In the genomic region with DNA sequence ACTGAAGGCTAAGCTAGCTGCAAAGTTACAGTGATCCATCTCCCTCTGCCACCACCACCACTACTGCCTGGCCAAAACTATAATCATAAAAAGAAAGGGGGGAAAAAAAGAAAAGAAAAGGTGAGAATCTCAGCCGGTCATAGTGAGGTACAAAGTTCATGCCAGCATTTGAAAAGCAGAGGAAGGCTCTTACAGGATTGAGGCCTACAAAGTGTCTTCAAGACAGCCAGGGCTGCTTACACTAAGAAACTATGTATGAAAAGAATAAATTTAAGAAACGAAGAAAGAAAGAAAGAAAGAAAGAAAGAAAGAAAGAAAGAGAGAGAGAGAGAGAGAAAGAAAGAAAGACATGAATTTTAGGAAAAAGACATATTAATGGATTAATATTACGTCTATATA, we compare ENCODE assay signal across 8 mouse cellular contexts.
DNase-seq lines count a peak whose midpoint lies in the region; ATAC-seq lines count a peak whose summit lies in the region.
"Not testable (repeated sequence)": the region's sequence is repeated elsewhere in the genome, so short reads cannot be mapped to it uniquely, and the experiment has no call there.

No protein-coding gene starts in this region.

- intact Hi-C loops in left cerebral cortex, postnatal 14 days (cut with DNase I), result not testable (repeated sequence)

- H3K9ac ChIP-seq in embryonic facial prominence, embryonic 15.5 days; heart, embryonic 14.5 days (ENCODE audit: low read length): not testable (repeated sequence)

- not testable (repeated sequence) for H3K27ac ChIP-seq in embryonic facial prominence, embryonic 15.5 days (replicated peaks); heart, embryonic 14.5 days (replicated peaks in 1 of 2; ENCODE audit: control insufficient read depth in 1 of 2, insufficient read depth in 1 of 2, low read depth in 2 of 2, low read length in 2 of 2)

- 63% methylated on average over 3 of the region's 3 CpGs for WGBS in embryonic facial prominence, embryonic 15.5 days
- WGBS in heart, embryonic 14.5 days, result 57% methylated on average over 2 of the region's 3 CpGs

- H3K4me1 ChIP-seq in embryonic facial prominence, embryonic 15.5 days; heart, embryonic 14.5 days (ENCODE audit: control insufficient read depth in 2 of 2, insufficient read depth in 2 of 2, low read length in 2 of 2): not testable (repeated sequence)

- peak; percentile 48 to 50 for DNase-seq in B cell, adult 2 months
- peak; percentile 4 for DNase-seq in adrenal gland, adult 8-10 months
- peak; percentile 56 for DNase-seq in kidney, postnatal 14 days
- DNase-seq in left cerebral cortex, postnatal 14 days (ENCODE audit: low spot score in 2 of 2), result peak; percentile 61 to 81
- peak; percentile 27 for DNase-seq in ovary, postnatal 10 days (ENCODE audit: low spot score)
- DNase-seq in thymus, postnatal 10 days (ENCODE audit: low spot score in 2 of 2), result peak; percentile 57 to 70

- not testable (repeated sequence) for H3K36me3 ChIP-seq in embryonic facial prominence, embryonic 15.5 days; heart, embryonic 14.5 days (ENCODE audit: control insufficient read depth, insufficient read depth, low read length)

- not testable (repeated sequence) for H3K9me3 ChIP-seq in embryonic facial prominence, embryonic 15.5 days (replicated peaks); heart, embryonic 14.5 days (ENCODE audit: control insufficient read depth, low read length)

- ATAC-seq in embryonic facial prominence, embryonic 15.5 days (ENCODE audit: insufficient number of reproducible peaks, low FRiP score, low TSS enrichment, low read depth), result peak; percentile 58; the same call in 1 of the 2 replicates
- 0 out of 2 replicates have a peak, but pooled peaks have one; percentile 33 for ATAC-seq in heart, embryonic 14.5 days (ENCODE audit: insufficient number of reproducible peaks, insufficient read depth, low FRiP score, low read depth)

- not testable (repeated sequence) for H3K4me2 ChIP-seq in embryonic facial prominence, embryonic 15.5 days (replicated peaks); heart, embryonic 14.5 days (ENCODE audit: low read length)

- not testable (repeated sequence) for H3K4me3 ChIP-seq in embryonic facial prominence, embryonic 15.5 days (replicated peaks); heart, embryonic 14.5 days (ENCODE audit: control insufficient read depth in 1 of 2, insufficient read depth in 1 of 2, low read depth in 1 of 2, low read length in 2 of 2)

- not testable (repeated sequence) for H3K27me3 ChIP-seq in embryonic facial prominence, embryonic 15.5 days; heart, embryonic 14.5 days (ENCODE audit: control insufficient read depth, insufficient read depth, low read length)

Comparison
In these comparisons a context has a peak if more than half of its experiments do, and no peak if none do; other contexts are left out.
1. DNase-seq: peak in every context shown above with its lines; median percentile 71 in left cerebral cortex, postnatal 14 days; 64 in thymus, postnatal 10 days; 56 in kidney, postnatal 14 days; 49 in B cell, adult 2 months; 27 in ovary, postnatal 10 days; 4 in adrenal gland, adult 8-10 months.